Mouse (Mus musculus): ENCODE data around the gene Arhgap33. TPM values are rescaled to one million over a fixed set of nuclear protein-coding genes. Genes with fewer than 3 reads are reported as not detected.
"Not testable (repeated sequence)": the region's sequence is repeated elsewhere in the genome, so short reads cannot be mapped to it uniquely, and the experiment has no call there.

The Arhgap33 gene
- polyA plus RNA-seq, 1 experiment from 2014 or later = 115 TPM

- H3K27me3 ChIP-seq = 0 out of 2 replicates have a peak, but pooled peaks cover 6% of the 10 kb centered on the region
- H3K36me3 ChIP-seq = no peaks in the 10 kb centered on the region
- no peaks in the 10 kb centered on the region for H3K4me1 ChIP-seq
- no peak overlapping the region for H3K9ac ChIP-seq (replicated peaks)
- no peak overlapping the region for H3K4me2 ChIP-seq (replicated peaks)
- no peak overlapping the region for H3K27ac ChIP-seq (replicated peaks)
- 18% methylated on average over 8 of the region's 8 CpGs for WGBS
- no peak for ATAC-seq (replicated peaks)
- H3K9me3 ChIP-seq = no peaks in the 10 kb centered on the region
- no peak overlapping the region for H3K4me3 ChIP-seq
Observed at GRCm38 (mm10) chr7:30484250-30484649, 50.6 kb downstream of the Arhgap33 start.

GRCm38 (mm10) chr7:30477415-30478381 is 57.2 kb downstream of the Arhgap33 start:
- WGBS = 9% methylated on average over 32 of the region's 32 CpGs
- H3K27me3 ChIP-seq = 0 out of 2 replicates have a peak, but pooled peaks cover 11% of the 10 kb centered on the region
- peak overlapping the region; percentile 49 for H3K4me2 ChIP-seq (replicated peaks)
- no peak overlapping the region for H3K27ac ChIP-seq (replicated peaks)
- H3K36me3 ChIP-seq = no peaks in the 10 kb centered on the region
- no peaks in the 10 kb centered on the region for H3K9me3 ChIP-seq
- peak overlapping the region; percentile 30; the same call in 1 of the 2 replicates for H3K9ac ChIP-seq (replicated peaks)
- peak overlapping the region; percentile 33 for H3K4me3 ChIP-seq
- 0 out of 2 replicates have a peak, but pooled peaks have one; percentile 38 for ATAC-seq (replicated peaks)
- peaks cover 9% of the 10 kb centered on the region for H3K4me1 ChIP-seq

GRCm38 (mm10) chr7:30476136-30476535 is 58.7 kb downstream of the Arhgap33 start:
- 0 out of 2 replicates have a peak, but pooled peaks cover 11% of the 10 kb centered on the region for H3K27me3 ChIP-seq
- WGBS = 90% methylated on average over 7 of the region's 7 CpGs
- not testable (repeated sequence) for ATAC-seq (replicated peaks); H3K4me3 ChIP-seq; H3K27ac ChIP-seq (replicated peaks); H3K9me3 ChIP-seq; H3K4me2 ChIP-seq (replicated peaks); H3K4me1 ChIP-seq; H3K36me3 ChIP-seq; H3K9ac ChIP-seq (replicated peaks)

DNA sequence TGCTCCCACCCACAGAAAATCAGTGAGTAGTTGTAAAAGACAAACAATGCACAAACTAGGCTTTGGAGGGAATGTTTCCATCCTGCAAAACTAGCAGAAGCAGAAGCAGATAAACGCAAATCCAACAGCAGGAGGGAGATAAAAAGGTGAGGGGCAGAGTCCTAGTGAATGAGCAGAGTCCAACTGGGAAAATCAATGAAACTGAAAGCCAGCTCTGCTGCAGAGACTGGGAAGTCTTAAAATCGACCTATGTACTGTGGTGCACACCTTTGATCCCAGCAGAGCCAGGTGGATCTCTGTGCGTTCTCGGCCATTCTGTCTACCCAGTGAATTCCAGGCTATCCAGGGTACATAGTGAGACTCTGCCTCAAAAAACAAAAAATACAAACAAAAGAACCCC is 59.9 kb downstream of the Arhgap33 start:
- no peaks in the 10 kb centered on the region for H3K36me3 ChIP-seq
- H3K27ac ChIP-seq (replicated peaks) = no peak overlapping the region
- no peak overlapping the region for H3K4me3 ChIP-seq
- WGBS = 69% methylated on average over 4 of the region's 4 CpGs
- H3K9me3 ChIP-seq = no peaks in the 10 kb centered on the region
- 0 out of 2 replicates have a peak, but pooled peaks cover 11% of the 10 kb centered on the region for H3K27me3 ChIP-seq
- peaks cover 9% of the 10 kb centered on the region for H3K4me1 ChIP-seq
- ATAC-seq (replicated peaks) = no peak
- H3K9ac ChIP-seq (replicated peaks) = no peak overlapping the region
- no peak overlapping the region for H3K4me2 ChIP-seq (replicated peaks)

DNA sequence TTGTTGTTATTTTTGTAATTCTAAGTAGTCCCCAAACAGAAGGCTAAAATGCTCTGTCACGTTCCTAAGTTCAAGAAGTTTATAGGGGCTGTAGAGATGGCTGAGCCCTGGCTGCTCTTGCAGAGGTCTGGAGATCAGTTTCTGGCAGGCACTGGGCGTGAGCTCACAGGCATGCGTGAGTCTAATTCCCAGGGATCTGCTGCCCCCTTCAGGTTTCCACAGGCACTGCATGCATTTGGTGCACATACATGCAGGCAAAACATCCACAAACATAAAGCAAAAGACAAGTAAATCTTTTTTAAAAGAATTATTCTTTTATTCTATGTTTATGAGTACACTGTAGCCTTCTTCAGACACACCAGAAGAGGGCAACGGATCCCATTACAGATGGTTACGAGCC is 62.4 kb downstream of the Arhgap33 start:
- no peaks in the 10 kb centered on the region for H3K36me3 ChIP-seq
- 46% methylated on average over 5 of the region's 5 CpGs for WGBS
- no peak overlapping the region for H3K4me3 ChIP-seq

More for the DNA sequence above, 62.4 kb downstream of the Arhgap33 start:
- Histone ChIP-seq H3K27ac (replicated peaks) (no peak overlapping the region), H3K9me3 (no peaks in the 10 kb centered on the region), H3K4me1 (peaks cover under 1% of the 10 kb centered on the region), H3K27me3 (peaks cover 11% of the 10 kb centered on the region; the same call in 1 of the 2 replicates), H3K4me2 (replicated peaks) (no peak overlapping the region), H3K9ac (replicated peaks) (no peak overlapping the region)
- no peak for ATAC-seq (replicated peaks)

Small RNAs within 50 kb of the gene (microRNA-seq; reads per million reads assigned to microRNA genes)
- not detected for gene Gm38670

Other genes starting within 250 kb of the Arhgap33 start
- gene Clip3, start 243.3 kb downstream of the Arhgap33 start, polyA plus RNA-seq (2015; fragmentation: Nextera tagmentation; extraction: Ambion mirVana) = 117 and 120 TPM in 2 replicates
- gene Alkbh6, start 226.3 kb downstream of the Arhgap33 start, polyA plus RNA-seq (2015; fragmentation: Nextera tagmentation; extraction: Ambion mirVana) = 99.6 and 102 TPM in 2 replicates
- 7.3 and 9.0 TPM in 2 replicates for gene Syne4, start 220.3 kb downstream of the Arhgap33 start, polyA plus RNA-seq (2015; fragmentation: Nextera tagmentation; extraction: Ambion mirVana)
- gene E130208F15Rik, start 213.3 kb downstream of the Arhgap33 start, polyA plus RNA-seq (2015; fragmentation: Nextera tagmentation; extraction: Ambion mirVana) = not detected in 2 replicates
- 22.1 and 22.5 TPM in 2 replicates for gene Sdhaf1, start 211.2 kb downstream of the Arhgap33 start, polyA plus RNA-seq (2015; fragmentation: Nextera tagmentation; extraction: Ambion mirVana)
- gene Lrfn3, start 172.3 kb downstream of the Arhgap33 start, polyA plus RNA-seq (2015; fragmentation: Nextera tagmentation; extraction: Ambion mirVana) = 11.2 and 12.3 TPM in 2 replicates
- 22.5 and 24.3 TPM in 2 replicates for gene Tyrobp, start 121.3 kb downstream of the Arhgap33 start, polyA plus RNA-seq (2015; fragmentation: Nextera tagmentation; extraction: Ambion mirVana)
- not detected in 2 replicates for gene Hcst, start 115.2 kb downstream of the Arhgap33 start, polyA plus RNA-seq (2015; fragmentation: Nextera tagmentation; extraction: Ambion mirVana)
- gene Nfkbid, start 113.3 kb downstream of the Arhgap33 start, polyA plus RNA-seq (2015; fragmentation: Nextera tagmentation; extraction: Ambion mirVana) = 1.9 TPM in 2 replicates
- 544 and 608 TPM in 2 replicates for gene Aplp1, start 89.5 kb downstream of the Arhgap33 start, polyA plus RNA-seq (2015; fragmentation: Nextera tagmentation; extraction: Ambion mirVana)
- gene Kirrel2, start 77.4 kb downstream of the Arhgap33 start, polyA plus RNA-seq (2015; fragmentation: Nextera tagmentation; extraction: Ambion mirVana) = 0.20 and 0.47 TPM in 2 replicates
- gene Nphs1, start 76.7 kb downstream of the Arhgap33 start, polyA plus RNA-seq (2015; fragmentation: Nextera tagmentation; extraction: Ambion mirVana) = 0.23 TPM in 1 of 2 replicates, not detected in the other
- not detected in 2 replicates for gene Prodh2, start 41.4 kb downstream of the Arhgap33 start, polyA plus RNA-seq (2015; fragmentation: Nextera tagmentation; extraction: Ambion mirVana)
- gene Hspb6, start 17.1 kb upstream of the Arhgap33 start, polyA plus RNA-seq (2015; fragmentation: Nextera tagmentation; extraction: Ambion mirVana) = 9.3 and 10.4 TPM in 2 replicates
- 12.3 and 13.9 TPM in 2 replicates for gene Proser3, start 17.2 kb upstream of the Arhgap33 start, polyA plus RNA-seq (2015; fragmentation: Nextera tagmentation; extraction: Ambion mirVana)
- gene Lin37, start 24.8 kb upstream of the Arhgap33 start, polyA plus RNA-seq (2015; fragmentation: Nextera tagmentation; extraction: Ambion mirVana) = 58.9 and 63.3 TPM in 2 replicates
- 118 and 122 TPM in 2 replicates for gene U2af1l4, start 28.2 kb upstream of the Arhgap33 start, polyA plus RNA-seq (2015; fragmentation: Nextera tagmentation; extraction: Ambion mirVana)
- gene Gm49396, start 28.3 kb upstream of the Arhgap33 start, polyA plus RNA-seq (2015; fragmentation: Nextera tagmentation; extraction: Ambion mirVana) = 21.7 and 22.7 TPM in 2 replicates
- 131 and 138 TPM in 2 replicates for gene Psenen, start 28.6 kb upstream of the Arhgap33 start, polyA plus RNA-seq (2015; fragmentation: Nextera tagmentation; extraction: Ambion mirVana)
- gene Igflr1, start 30.4 kb upstream of the Arhgap33 start, polyA plus RNA-seq (2015; fragmentation: Nextera tagmentation; extraction: Ambion mirVana) = 6.3 and 6.6 TPM in 2 replicates
- 10.4 and 12.0 TPM in 2 replicates for gene Kmt2b, start 53.7 kb upstream of the Arhgap33 start, polyA plus RNA-seq (2015; fragmentation: Nextera tagmentation; extraction: Ambion mirVana)
- 0.33 and 0.50 TPM in 2 replicates for gene Zbtb32, start 63.8 kb upstream of the Arhgap33 start, polyA plus RNA-seq (2015; fragmentation: Nextera tagmentation; extraction: Ambion mirVana)
- gene Upk1a, start 77.8 kb upstream of the Arhgap33 start, polyA plus RNA-seq (2015; fragmentation: Nextera tagmentation; extraction: Ambion mirVana) = 0.11 and 0.47 TPM in 2 replicates
- gene Cox6b1, start 91.1 kb upstream of the Arhgap33 start, polyA plus RNA-seq (2015; fragmentation: Nextera tagmentation; extraction: Ambion mirVana) = 899 and 915 TPM in 2 replicates
- gene Etv2, start 100.8 kb upstream of the Arhgap33 start, polyA plus RNA-seq (2015; fragmentation: Nextera tagmentation; extraction: Ambion mirVana) = not detected in 2 replicates
- gene Rbm42, start 115.3 kb upstream of the Arhgap33 start, polyA plus RNA-seq (2015; fragmentation: Nextera tagmentation; extraction: Ambion mirVana) = 167 and 169 TPM in 2 replicates
- gene Haus5, start 129.9 kb upstream of the Arhgap33 start, polyA plus RNA-seq (2015; fragmentation: Nextera tagmentation; extraction: Ambion mirVana) = 36.2 and 38.3 TPM in 2 replicates
- gene Pmis2, start 136.5 kb upstream of the Arhgap33 start, polyA plus RNA-seq (2015; fragmentation: Nextera tagmentation; extraction: Ambion mirVana) = not detected in 2 replicates
- gene 2200002J24Rik, start 163.9 kb upstream of the Arhgap33 start, polyA plus RNA-seq (2015; fragmentation: Nextera tagmentation; extraction: Ambion mirVana) = not detected in 2 replicates
- gene Atp4a, start 177.1 kb upstream of the Arhgap33 start, polyA plus RNA-seq (2015; fragmentation: Nextera tagmentation; extraction: Ambion mirVana) = 1.1 and 1.9 TPM in 2 replicates
- gene Tmem147, start 194.5 kb upstream of the Arhgap33 start, polyA plus RNA-seq (2015; fragmentation: Nextera tagmentation; extraction: Ambion mirVana) = 197 and 199 TPM in 2 replicates
- gene Gapdhs, start 208.6 kb upstream of the Arhgap33 start, polyA plus RNA-seq (2015; fragmentation: Nextera tagmentation; extraction: Ambion mirVana) = 1.1 TPM in 2 replicates
- 1.6 and 2.0 TPM in 2 replicates for gene Sbsn, start 216.4 kb upstream of the Arhgap33 start, polyA plus RNA-seq (2015; fragmentation: Nextera tagmentation; extraction: Ambion mirVana)
- gene Dmkn, start 228.7 kb upstream of the Arhgap33 start, polyA plus RNA-seq (2015; fragmentation: Nextera tagmentation; extraction: Ambion mirVana) = 0.26 and 0.74 TPM in 2 replicates

Measured in forebrain, embryonic 15.5 days (tissue).